Mouse (Mus musculus): Measurements from ENCODE around the gene 4930562C15Rik.

4930562C15Rik gene

DNA sequence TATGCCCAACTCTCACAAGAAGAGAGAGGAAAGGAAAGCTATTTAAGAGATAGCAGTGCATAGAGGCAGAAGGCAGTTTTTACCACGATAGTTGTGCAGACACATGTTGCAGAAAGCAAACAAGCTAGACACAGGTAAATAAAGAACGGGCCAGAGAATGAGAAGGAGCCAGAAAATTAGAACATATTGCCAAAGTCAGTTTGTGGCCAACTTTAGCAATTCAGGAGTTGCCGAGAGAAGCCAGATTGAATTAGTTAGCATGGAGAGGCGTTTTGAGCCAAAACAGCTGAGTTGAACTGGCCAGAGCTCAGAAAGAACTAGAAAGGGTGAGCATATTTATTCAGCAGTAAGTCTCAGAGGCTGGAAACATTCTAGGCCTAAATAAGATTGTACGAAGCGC is 57.0 kb downstream of the 4930562C15Rik start:
- DNase-seq (ENCODE audit: low spot score) = no peak

DNA sequence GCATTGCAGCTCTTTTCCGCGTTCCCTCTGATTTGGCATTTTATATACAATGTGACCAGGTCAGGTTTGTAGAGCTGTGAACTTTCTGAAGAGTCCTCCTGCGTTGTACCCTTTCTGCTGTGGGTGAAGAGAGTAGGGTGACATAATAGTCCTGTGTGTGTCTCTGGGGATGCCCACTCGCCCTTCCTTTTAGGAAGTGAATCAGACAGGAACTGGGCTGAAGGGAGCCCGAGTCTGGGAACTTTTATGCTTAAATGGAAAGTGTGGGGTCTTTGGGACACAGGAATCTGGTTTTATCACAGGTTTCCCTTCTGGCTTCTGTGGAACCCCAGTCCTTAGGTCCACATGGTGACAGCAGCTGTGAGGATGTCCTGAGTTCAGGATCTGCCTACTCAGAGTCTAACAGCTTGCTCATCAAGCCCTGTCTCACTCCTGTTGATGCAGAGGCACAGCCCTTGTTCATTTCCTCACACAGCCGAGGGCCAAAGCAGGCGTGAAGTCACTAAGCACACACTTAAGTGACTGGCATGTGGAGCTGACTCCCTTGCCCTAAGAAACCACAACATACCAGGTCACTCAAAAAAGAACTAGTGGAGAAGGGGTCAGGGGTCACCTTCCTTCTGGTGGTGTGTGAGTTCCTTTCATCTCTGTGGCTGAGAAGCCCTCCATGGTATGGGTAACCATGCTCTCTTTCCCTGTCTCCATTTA is 59.1 kb downstream of the 4930562C15Rik start:
- no peak for DNase-seq (ENCODE audit: low spot score)

DNA sequence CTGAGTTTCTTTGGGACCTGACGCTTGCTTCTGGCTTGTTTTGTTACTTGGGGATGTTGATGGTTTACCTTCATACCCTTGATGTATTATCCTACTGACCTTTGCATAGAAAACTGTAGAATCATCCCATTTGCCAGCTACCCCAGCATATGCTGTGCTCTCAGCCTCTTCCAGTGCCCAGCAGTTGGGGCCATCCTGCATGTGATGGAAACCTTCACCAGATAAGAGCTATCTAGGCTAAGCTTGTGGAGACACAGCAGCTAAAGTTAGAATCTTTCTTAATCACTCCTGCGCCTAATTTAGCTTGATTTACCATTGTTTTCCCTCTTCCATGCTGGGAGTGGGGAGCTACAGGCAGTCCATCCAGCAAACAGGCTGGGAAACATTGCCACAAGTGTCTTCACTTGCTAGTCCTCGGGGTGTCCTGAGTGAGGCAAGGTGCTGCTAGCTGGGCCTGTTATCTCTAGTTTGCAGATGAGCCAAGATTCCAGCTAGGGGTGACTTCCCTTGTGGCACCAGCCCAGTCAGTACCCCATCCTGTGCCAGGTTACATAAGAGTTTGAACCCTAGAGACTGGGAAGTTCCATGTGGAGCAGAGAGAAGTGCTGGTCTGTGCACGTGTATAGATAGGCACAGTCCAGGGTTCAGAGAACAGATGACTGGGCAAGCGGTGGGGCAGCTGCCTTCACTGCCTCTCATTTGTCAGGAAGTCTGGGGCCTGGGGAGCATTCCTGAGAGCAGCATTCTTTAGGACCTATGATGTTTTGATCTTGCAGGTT is 61.2 kb downstream of the 4930562C15Rik start:
- no peak for DNase-seq (ENCODE audit: low spot score)

DNA sequence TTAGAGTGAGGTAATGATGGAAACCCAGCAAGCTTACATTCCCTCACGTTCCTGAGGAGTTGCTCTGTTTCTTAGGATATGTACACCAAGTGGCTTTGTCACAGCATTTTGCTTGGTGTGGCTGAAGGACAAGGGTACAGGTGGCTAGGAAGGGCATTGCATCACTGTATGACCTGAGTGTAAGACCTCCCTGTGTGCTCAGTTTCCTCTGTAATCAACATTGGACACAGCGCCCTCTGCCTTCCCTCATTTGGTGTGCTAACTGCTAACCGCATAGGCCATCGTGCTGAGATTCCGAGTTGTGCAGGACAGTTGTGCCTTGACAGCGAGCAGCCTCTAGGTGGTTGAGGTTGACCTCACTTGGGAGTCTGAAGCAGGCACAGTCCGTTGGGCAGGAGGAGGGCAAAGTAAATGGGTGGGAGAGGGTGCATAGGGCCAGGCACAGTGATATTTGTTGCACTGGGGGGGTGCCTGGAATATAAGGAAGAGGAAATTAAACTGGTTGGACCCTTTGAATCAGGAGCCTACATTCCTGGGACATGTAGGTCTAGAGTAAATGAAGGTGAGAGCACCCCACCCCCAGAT is 62.0 kb downstream of the 4930562C15Rik start:
- DNase-seq (ENCODE audit: low spot score) = no peak

DNA sequence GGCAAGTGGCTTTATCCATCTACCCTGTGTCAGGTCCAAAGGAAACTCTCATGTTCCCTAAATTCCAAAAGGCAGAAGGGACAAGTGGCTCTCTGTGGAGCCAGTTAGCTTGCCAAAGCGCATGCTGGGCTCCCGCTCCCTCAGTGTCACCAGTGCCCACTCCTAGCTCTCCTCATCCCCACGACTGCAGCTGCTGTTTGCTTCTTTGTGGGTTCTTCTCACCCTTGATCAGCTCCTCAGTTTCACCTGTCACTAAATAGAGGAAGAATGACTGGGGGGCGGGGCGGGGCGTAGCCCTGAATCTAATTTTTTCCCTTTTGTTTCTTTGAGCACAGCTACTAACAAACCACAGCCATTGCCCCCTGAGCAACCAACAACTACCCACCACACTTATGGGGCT is 63.7 kb downstream of the 4930562C15Rik start:
- DNase-seq (ENCODE audit: low spot score) = no peak

DNA sequence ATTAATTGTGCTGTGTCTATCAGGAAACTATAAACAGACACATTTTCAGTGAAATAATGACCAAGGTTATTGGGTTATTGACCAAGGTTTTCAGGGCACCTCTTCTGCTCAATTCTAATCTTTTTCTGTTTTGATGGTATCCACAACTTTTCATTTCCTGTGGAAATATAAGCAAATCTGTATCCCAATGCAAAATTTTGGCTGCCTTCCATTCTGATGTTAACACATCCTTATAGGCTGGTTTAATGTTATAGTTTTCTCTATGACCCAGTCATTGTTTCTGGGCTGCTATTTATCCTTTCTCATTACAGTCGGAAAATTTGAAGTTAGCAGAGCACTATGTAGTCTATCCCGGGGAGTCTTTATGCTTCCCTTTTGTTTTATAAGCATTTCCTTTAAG is 64.5 kb downstream of the 4930562C15Rik start:
- DNase-seq (ENCODE audit: low spot score) = no peak

DNA sequence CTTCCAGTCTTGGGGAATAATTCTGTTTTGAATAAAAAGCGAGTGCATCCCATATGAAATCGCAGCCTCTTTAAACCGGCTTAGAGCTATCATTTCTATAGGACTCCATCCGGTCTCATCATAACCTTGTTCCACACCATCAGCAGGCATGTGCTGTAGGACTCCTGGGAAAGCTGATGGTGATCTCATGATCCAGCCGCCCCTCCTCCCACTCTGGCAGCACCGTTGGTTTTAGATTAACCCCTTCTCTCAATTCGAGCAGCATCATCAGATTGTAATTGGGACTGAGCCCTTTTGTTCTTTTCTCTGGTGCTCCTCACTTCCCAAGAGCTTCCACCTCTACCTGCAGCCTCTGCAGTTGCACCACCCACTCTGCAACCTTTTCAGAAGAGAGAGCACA is 66.0 kb downstream of the 4930562C15Rik start:
- no peak for DNase-seq (ENCODE audit: low spot score)

DNA sequence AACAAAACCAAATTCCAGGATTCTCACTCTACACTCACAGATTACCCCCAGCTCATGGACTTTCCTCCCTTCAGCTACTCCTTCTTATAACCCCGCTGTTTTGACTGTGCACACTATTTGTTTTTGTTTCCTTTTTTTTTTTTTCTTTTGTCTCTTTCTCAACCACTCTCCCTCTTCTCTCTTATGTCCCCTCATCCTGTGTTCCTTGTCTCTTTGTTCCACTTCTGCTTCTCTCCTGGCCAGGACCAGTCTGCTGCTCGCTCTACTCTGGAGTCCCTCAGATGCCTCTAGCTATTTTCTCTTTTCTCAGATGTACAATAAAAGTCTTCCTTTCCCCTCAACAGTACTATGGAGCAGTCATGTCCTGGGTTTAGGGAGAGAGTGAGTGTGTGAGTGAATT is 67.2 kb downstream of the 4930562C15Rik start:
- DNase-seq (ENCODE audit: low spot score) = no peak

DNA sequence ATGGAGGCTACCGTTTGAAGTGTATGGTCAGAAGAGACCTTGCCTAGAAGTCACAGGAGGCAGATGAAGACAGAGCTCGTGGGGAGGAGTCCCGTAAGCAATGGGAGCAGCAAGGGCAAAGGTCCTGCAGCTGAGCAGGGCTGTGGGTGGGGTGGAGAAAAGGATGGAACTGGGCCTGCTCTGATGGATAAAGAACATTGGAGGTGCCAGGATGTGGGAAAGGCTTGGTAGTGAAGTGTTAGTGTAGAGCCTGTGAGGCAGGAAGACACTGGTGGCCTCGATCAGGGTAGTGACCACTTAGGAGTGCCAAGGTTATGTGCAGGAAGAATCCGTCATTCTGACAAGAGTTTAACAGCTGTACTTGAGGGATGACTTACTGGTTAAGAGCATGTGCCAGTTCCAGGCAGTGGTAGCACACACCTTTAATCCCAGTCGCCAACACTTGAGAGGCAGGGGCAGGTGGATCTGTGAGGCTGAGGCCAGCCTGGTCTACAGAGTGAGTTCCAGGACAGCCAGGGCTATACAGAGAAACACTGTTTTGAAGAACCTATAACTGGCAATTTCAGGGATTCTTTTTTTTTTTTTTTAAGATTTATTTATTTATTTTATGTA is 68.4 kb downstream of the 4930562C15Rik start:
- no peak for DNase-seq (ENCODE audit: low spot score)

DNA sequence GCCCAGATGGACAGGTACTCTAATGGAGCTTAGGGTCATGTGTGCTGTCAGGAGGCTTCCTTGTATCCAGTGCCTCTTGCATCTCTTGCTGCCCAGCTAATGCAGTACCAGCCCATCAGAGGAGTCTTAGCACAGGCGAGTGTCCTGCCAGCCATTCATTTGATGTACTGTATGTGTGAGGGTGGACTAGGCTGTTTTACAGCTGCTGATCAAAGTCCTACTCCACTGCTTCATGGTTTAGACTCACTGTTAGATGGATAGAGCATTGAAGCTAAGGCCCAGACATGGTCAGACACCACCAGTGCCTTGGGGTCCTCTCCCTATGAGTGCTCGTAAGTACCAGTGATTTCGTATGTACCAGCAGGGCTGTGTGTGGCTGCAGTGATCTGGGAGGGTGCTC is 69.7 kb downstream of the 4930562C15Rik start:
- DNase-seq (ENCODE audit: low spot score) = no peak

DNA sequence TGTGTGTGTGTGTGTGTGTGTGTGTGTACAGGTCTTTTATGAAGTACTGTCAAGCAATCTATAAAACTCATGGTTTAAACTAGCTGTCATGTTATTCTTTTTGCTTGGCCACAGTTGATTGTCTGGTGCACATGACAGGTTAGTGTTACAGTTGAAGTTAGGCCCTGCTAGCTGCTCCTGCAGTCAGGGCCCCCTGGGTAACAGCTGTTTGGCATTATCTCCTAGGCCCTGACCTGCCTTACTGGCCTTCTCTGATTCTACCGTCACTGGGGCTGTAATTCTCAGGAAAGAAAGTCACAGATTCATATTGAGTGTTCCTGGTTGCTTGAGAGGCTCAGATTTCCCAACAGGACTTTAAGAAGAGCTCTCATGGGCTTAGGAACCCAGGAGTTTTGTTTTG is 70.4 kb downstream of the 4930562C15Rik start:
- DNase-seq (ENCODE audit: low spot score) = no peak

DNA sequence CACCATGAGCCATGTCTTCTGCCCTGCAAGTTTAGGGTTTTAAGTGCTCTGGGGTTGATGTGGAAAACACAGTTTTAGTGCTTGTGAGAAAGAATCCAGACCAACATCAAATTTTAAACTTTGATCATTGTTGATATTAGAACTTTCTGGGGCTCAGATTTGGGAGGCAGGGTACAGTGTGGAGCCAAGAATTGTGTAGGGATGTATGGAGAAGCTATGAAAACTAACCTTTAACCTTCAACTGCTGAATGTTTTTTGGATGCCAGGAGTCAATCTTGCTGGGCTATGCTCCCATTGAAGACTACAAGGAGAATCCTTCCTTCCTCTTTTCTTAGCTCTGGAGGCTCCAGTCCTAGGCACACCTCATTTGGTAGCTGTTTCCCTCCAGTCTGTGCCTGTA is 71.3 kb downstream of the 4930562C15Rik start:
- DNase-seq (ENCODE audit: low spot score) = no peak

DNA sequence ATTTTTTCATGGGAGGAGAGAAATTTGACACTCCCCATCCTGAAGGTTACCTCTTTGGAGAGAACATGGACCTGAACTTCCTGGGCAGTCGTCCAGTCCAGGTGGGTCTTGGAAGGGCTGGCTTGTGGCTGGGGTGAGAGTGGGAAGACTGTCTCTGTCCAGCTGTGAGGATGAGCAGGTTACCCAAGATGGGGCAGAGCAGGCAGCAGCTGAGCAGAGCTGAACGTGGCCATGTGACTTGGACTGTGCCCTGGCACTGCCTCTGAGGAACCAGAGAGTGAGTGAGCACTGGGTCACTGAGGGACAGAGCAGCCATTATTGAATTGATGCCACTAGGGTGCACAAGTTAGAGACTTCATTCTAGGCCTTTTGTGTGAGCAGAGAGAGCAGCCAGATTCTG is 72.2 kb downstream of the 4930562C15Rik start:
- DNase-seq (ENCODE audit: low spot score) = no peak

DNA sequence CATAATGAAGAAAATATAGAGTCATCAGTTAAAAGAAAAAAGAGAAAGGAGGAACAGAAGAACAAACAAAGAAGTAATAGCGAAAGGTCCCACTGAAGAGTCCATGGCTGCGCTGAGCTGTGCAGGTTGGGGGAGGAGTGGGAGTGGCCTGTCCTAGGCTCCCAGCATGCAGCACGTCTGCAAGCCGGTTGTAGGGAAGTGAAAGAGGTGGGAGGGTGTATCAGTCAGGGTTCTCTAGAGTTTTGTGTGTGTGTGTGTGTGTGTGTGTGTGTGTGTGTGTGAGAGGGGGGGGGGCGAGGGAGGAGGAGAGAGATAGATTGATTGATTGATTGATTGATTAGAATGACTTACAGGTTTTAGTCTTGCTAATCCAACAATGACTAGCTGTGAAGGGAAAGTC is 72.8 kb downstream of the 4930562C15Rik start:
- DNase-seq (ENCODE audit: low spot score) = no peak

DNA sequence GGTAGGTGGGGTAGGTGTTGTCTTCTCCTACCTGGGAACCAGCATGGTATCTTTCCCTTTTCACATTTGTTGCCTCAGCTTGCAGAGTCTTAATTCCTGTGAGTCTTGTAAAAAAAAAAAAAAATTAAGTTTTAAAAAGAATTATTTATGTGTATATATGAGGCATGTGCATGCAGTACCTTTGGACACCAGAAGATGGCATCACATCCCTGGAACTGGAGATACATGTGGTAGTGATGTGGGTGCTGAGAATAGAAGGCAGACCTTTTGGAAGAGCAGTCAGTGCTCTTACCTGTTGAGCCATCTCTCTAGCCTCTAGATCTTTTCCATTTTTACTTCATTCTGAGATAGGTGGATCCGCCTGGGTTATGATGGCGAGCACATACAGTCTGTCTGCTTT is 74.5 kb downstream of the 4930562C15Rik start:
- no peak for DNase-seq (ENCODE audit: low spot score)

DNA sequence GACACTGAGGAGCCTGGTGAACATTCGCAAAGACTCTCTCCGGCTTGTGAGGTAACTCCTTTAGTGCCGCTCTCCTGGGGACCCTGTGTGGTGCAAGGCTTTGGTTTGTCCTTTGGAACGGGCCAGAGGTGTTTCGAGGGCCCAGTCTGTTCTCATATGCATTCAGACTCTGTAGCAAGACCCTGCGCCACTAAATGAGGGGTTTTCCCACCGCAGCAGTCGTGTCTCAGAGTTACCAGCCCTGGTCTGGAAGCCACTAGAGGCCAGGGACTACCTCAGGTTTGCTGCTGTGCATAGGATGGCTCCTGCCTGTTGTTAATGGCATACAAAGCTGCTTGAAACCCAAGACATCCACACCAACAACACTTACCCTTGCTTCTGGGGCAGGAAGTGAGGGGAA is 75.5 kb downstream of the 4930562C15Rik start:
- no peak for DNase-seq (ENCODE audit: low spot score)

DNA sequence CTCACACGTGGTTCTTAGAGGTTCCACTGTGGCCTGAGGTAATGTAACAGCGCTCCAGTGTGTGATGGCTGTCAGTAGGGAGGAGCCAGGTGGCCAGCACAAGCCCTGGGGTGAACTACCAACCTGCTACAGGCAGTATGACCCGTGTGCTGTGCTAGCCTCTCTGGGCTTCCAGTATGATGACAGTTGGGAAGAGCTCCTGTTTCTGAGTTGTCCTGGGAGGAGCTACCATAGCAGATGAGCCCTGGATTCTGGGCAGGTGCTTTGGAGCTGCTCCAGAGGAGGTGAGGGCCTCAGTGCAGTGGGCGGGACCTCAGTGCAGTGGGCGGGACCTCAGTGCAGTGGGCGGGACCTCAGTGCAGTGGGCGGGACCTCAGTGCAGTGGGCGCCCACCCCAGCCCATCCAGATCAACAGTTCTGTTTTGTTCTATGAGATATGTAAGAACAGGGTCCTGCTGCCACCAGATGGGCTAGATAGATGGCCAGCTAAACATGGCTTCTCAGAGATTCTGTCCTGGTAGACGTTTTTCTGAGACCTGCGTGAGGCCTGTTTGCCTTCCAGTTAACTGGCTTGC is 76.9 kb downstream of the 4930562C15Rik start:
- no peak for DNase-seq (ENCODE audit: low spot score)

DNA sequence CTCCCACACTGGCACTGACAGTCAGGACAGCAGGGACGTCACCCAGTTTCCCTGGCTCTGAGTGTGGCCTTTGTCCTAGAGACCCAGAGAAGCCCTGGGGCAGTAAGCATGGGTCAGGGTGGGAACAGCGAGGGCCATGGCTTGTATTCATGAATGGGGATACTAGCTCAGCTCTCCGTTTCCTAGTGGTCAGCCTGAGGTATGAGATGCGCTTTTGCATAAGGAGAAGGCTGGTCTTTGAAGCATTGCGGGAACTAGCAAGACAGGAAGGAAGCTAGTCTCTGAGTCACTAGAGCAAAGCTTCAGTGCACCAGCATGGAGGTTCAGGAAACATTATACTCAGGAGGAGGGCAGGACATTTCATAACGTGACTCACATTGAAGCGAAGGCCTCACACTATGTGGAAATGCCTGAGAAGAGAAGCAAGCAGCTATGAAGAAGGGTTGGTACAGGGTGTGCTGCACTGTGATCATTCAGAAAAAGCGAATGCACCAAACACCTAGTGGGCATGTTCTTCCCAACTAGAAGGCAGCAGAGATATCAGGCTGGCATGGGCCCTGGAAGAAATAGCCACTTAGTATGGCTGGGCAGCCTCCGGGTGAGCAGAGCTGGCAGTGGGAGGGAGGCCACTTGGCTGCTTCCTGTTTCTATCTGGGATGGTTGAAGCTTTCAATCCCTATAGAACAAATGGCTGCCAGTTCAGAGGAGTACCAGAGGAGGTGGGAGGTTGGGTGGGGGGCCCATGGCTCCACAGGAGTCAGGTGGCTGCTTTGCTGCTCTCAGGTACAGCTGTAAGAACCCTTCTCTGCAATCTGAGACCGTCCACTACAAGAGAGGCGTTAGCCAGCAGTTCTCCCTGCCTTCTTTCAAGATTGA is 77.9 kb downstream of the 4930562C15Rik start:
- DNase-seq (ENCODE audit: low spot score) = no peak

DNA sequence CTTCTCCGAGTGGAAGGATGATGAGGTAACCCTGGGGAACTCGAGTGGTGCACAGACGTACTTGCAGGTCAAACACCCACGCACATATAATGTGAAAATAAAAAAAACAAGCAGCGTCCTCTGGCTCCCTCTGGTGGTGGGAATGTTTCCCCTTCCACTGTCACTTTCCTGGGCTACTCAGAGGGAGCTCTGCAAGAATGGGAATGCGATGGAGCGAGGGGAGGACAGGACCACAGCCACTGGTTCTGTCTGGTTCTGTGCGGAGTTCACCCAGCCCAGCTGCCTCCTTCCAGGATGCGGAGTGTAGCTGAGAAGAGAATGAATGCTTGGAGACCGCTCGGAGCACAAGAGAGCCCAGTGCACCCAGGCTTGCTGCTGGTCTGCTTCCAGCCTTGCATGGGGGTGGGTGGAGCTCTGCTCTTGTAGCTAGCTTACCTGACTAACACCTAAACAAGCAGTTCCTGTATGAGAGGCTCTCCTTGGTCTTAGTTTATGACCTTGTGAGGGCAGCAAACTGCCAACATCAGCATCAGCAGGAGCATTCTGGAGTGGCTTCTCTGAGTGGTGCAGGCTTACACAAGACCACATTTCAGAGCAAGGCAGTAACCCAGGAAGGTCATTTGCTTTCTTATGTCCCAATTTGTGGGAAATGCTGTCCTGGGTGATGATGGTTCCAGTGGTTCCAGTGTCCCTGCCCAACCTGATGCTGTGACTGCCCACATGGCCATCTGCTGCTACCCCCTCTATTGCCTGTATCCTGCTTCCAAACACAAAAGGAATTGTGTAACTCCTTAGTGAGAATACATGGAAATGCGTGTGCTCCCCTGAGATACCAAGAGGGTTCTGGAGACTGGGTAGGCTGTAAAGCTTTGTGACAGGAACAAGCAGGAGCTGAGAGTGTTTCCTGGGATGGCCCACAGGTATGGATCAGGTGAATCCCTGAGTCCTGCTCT is 78.8 kb downstream of the 4930562C15Rik start:
- DNase-seq (ENCODE audit: low spot score) = peak; percentile 92

DNA sequence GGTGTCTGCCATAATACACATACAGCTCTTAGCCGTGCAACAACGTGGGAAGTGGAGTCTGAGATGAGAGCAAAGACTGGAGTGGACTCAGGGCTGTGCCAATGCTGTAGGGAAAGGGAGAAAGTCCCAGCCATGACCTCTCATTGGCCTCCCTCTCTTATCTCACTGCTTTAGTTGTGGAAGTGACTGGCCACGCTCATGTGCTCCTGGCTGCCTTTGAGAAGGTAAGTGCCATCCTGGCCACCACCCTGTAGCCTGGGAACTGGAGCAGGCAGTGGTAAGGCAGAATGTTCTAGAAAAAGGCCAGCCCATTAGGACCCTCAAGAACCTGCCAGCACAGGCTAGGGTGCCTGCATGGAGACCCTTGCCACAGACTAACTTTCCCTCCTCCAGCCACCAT is 80.7 kb downstream of the 4930562C15Rik start:
- no peak for DNase-seq (ENCODE audit: low spot score)
